Comparison of ENCODE assay signal across 13 mouse cellular contexts in genomic region chr14:57385667-57386066, GRCm38 (mm10).
"Had no signal": no experiment of that assay in that cellular context is flagged by ENCODE, and none has a peak within 500 bp of the region (broad histone marks: within the 10 kb centered on the region; RNA-seq: fewer than 3 reads in every experiment).

No protein-coding gene starts in this region.

- H3K9me3 ChIP-seq: midbrain, embryonic 10.5 days; midbrain, embryonic 13.5 days; midbrain, embryonic 15.5 days; neural tube, embryonic 12.5 days had no signal

- H3K4me1 ChIP-seq: midbrain, embryonic 13.5 days; midbrain, embryonic 15.5 days; neural tube, embryonic 12.5 days had no signal

- H3K4me3 ChIP-seq: midbrain, embryonic 10.5 days; midbrain, embryonic 13.5 days; midbrain, embryonic 15.5 days; neural tube, embryonic 12.5 days had no signal

- H3K27me3 ChIP-seq: midbrain, embryonic 13.5 days; midbrain, embryonic 15.5 days; neural tube, embryonic 12.5 days had no signal

- ATAC-seq: midbrain, embryonic 13.5 days; midbrain, embryonic 15.5 days had no signal

- H3K9ac ChIP-seq: lung, embryonic 14.5 days; midbrain, embryonic 13.5 days; midbrain, embryonic 15.5 days; neural tube, embryonic 12.5 days had no signal

- H3K27ac ChIP-seq: midbrain, embryonic 10.5 days; midbrain, embryonic 13.5 days; midbrain, embryonic 15.5 days; neural tube, embryonic 12.5 days had no signal

- H3K36me3 ChIP-seq: midbrain, embryonic 10.5 days; midbrain, embryonic 13.5 days; midbrain, embryonic 15.5 days; neural tube, embryonic 12.5 days had no signal

- DNase-seq: lung, adult 18-20 months; lung, embryonic 14.5 days; lung, postnatal 10 days; lung, postnatal 4 days; right cerebral cortex, postnatal 14 days; spleen, adult 18-20 months; thymus, adult 2 months; thymus, postnatal 25 days; thymus, postnatal 4 days had no signal

- H3K4me2 ChIP-seq: lung, embryonic 14.5 days; midbrain, embryonic 13.5 days; midbrain, embryonic 15.5 days; neural tube, embryonic 12.5 days had no signal
